Mouse (Mus musculus) right cerebral cortex, adult 18-20 months (tissue): ENCODE data around the gene Atl3.
A peak's percentile ranks its signal among the peaks of the same experiment; 100 is the strongest.
"Not testable (repeated sequence)": the region's sequence is repeated elsewhere in the genome, so short reads cannot be mapped to it uniquely, and the experiment has no call there.

Experiments
- DNase-seq: peaks from one replicate; pipeline ENCODE4 v3.0.0; 2022; ENCODE audit warnings: mixed read lengths

Gene Atl3

GRCm38 (mm10) chr19:7493352-7494186 is at the start of gene Atl3:
Atl3 (plus strand) TSS chr19:7494040.
- no peak for DNase-seq

GRCm38 (mm10) chr19:7445105-7445504 is 48.7 kb upstream of the Atl3 start:
- DNase-seq, result no peak

GRCm38 (mm10) chr19:7445596-7445995 is 48.2 kb upstream of the Atl3 start:
- DNase-seq, result no peak

GRCm38 (mm10) chr19:7456803-7457202 is 37.0 kb upstream of the Atl3 start:
- peak; percentile 24 for DNase-seq

- no peak for DNase-seq
Measured at GRCm38 (mm10) chr19:7458901-7459300, 34.9 kb upstream of the Atl3 start.

- DNase-seq, result no peak
Measured at GRCm38 (mm10) chr19:7459370-7459769, 34.5 kb upstream of the Atl3 start.

GRCm38 (mm10) chr19:7467915-7468314 is 25.9 kb upstream of the Atl3 start:
- no peak for DNase-seq

GRCm38 (mm10) chr19:7470643-7471042 is 23.2 kb upstream of the Atl3 start:
- DNase-seq, result no peak

- no peak for DNase-seq
Measured at GRCm38 (mm10) chr19:7479751-7480248, 14.0 kb upstream of the Atl3 start.

GRCm38 (mm10) chr19:7481541-7482265 is 12.1 kb upstream of the Atl3 start:
- peak; percentile 74 for DNase-seq

- no peak for DNase-seq
Measured at GRCm38 (mm10) chr19:7482266-7482598, 11.6 kb upstream of the Atl3 start.

- DNase-seq, result peak; percentile 98
Measured at GRCm38 (mm10) chr19:7482599-7483511, 11.0 kb upstream of the Atl3 start, which contains the start of gene Rtn3. Rtn3 (minus strand) TSS chr19:7483281.

GRCm38 (mm10) chr19:7483512-7483882 is 10.3 kb upstream of the Atl3 start:
- DNase-seq, result peak; percentile 69

GRCm38 (mm10) chr19:7484076-7484475 is 9.8 kb upstream of the Atl3 start:
- DNase-seq, result peak; percentile 14

GRCm38 (mm10) chr19:7487680-7488079 is 6.2 kb upstream of the Atl3 start:
- no peak for DNase-seq

GRCm38 (mm10) chr19:7491960-7492359 is 1.9 kb upstream of the Atl3 start:
- DNase-seq, result no peak

- no peak for DNase-seq
Measured at GRCm38 (mm10) chr19:7492682-7493081, 1.2 kb upstream of the Atl3 start.

GRCm38 (mm10) chr19:7494187-7495015 is 561 bp downstream of the Atl3 start:
- DNase-seq, result peak; percentile 98

- no peak for DNase-seq
Measured at GRCm38 (mm10) chr19:7495221-7496038, 1.6 kb downstream of the Atl3 start.

- DNase-seq, result not testable (repeated sequence)
Measured at GRCm38 (mm10) chr19:7496070-7496469, 2.2 kb downstream of the Atl3 start.

- DNase-seq, result no peak
Measured at GRCm38 (mm10) chr19:7498816-7499215, 5.0 kb downstream of the Atl3 start.
